Mouse (Mus musculus) inflammation-experienced regulatory T-cells (primary cell): ENCODE data around the gene Ubiad1. TPM values are rescaled to one million over a fixed set of nuclear protein-coding genes. Genes with fewer than 3 reads are reported as not detected.

Source experiments
- polyA plus RNA-seq, 2 experiments: library from polyadenylated mRNA; unstranded; fragments of 100-300 nt; shearing (Covaris generic); gene quantifications; one replicate each; pipeline ENCODE4 v1.2.1; 2017

The Ubiad1 gene
- 10 to 100 TPM; 18.9 to 19.5 TPM for polyA plus RNA-seq

GRCm38 (mm10) chr4:148444250-148444967 lies at the start of gene Ubiad1:
Gene Ubiad1 (minus strand): TSS chr4:148444771.

DNA sequence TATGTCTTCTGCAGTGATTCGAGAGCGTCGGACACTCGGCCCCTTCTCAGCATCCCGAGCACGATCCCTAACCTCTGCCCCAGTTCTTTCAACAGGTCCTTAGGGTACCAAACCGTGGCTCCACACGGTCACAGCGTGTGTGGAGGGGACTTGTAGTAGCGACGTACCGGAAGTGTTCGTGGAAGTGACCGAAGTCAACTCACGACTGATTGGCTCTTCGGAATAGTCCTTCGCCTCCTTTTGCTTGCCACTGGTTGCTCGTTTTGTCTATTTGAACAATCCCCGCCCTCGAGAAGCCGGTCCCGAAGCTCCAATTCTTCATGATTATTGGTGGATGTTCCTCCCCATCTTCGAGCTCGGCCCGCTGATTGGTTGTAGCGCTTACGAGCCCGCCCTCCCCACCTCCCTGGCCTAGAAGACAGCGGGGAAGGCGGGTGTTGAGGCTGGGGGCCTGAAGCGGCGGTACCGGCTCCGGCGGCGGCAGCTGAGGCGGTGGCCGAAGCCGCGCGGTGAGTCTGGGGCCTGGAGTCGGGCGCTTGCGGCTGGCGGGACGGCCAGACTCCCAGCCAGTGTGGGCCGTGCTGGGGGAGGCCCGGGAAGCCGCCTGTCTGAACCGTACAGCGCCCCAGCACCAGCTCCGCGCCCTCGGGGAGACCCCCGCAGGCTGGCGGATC lies 3.7 kb upstream of the Ubiad1 start, which contains the start of gene Mtor:
Mtor (plus strand) TSS at position 433 of the 674 bp plus-strand sequence.

Other genes with a start within 250 kb of the Ubiad1 start
- gene Disp3, start 156.8 kb downstream of the Ubiad1 start, polyA plus RNA-seq: not detected
- gene Mtor, start 3.8 kb upstream of the Ubiad1 start, polyA plus RNA-seq: 10 to 100 TPM; 15.6 to 20.5 TPM
- gene Angptl7, start 55.7 kb upstream of the Ubiad1 start, polyA plus RNA-seq: under 1 TPM; 0.36 to 0.69 TPM
- gene Exosc10, start 113.7 kb upstream of the Ubiad1 start, polyA plus RNA-seq: 100 to 1,000 TPM; 109 to 134 TPM
- 10 to 100 TPM; 71.9 to 86.5 TPM for gene Srm, start 146.7 kb upstream of the Ubiad1 start, polyA plus RNA-seq
- under 1 TPM; 0.18 to 0.49 TPM for gene Masp2, start 157.8 kb upstream of the Ubiad1 start, polyA plus RNA-seq
- gene Tardbp, start 182.2 kb upstream of the Ubiad1 start, polyA plus RNA-seq: 100 to 1,000 TPM; 184 to 187 TPM
- gene Gm572, start 198.5 kb upstream of the Ubiad1 start, polyA plus RNA-seq: under 1 TPM; 0.14 to 0.48 TPM